Mouse (Mus musculus): ENCODE data around the gene Acsf3.

DNA sequence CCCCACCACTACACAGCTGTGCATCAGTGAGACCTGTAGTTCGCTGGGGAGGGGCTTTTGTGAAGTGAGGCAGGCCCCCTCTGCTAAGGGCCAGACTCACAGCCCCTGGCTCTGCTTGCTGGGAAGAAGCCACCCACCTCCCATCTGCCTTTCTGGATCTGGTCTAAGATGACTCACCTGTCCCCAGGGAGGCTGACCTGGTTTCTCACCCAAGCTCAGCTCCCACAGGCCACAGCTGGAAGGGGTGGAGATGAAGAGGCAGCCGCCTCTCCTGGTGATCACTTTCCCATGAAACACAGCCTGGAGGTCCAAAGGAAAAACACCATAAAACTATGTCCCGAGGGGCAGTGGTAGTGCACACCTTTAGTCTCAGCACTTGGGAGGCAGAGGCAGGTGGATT lies 54.1 kb downstream of the Acsf3 start:
- TF ChIP-seq CTCF (IDR thresholded peaks at IDR 0.05; ENCODE audit: extremely low read depth, insufficient read length, insufficient replicate concordance, low read depth, low read length) = no peak
- TF ChIP-seq POLR2A (IDR thresholded peaks at IDR 0.05; ENCODE audit: low read depth, low read length) = no peak
